Mouse (Mus musculus) cerebellum, postnatal 4 days (tissue): ENCODE data around the gene Gm10322.

ENCODE experiments used
- DNase-seq, 2 experiments: peaks; one replicate each; pipeline ENCODE4 v3.0.0; 2022; ENCODE audit warnings: low spot score in 2 of 2, mixed read lengths in 1 of 2

Gene Gm10322

DNA sequence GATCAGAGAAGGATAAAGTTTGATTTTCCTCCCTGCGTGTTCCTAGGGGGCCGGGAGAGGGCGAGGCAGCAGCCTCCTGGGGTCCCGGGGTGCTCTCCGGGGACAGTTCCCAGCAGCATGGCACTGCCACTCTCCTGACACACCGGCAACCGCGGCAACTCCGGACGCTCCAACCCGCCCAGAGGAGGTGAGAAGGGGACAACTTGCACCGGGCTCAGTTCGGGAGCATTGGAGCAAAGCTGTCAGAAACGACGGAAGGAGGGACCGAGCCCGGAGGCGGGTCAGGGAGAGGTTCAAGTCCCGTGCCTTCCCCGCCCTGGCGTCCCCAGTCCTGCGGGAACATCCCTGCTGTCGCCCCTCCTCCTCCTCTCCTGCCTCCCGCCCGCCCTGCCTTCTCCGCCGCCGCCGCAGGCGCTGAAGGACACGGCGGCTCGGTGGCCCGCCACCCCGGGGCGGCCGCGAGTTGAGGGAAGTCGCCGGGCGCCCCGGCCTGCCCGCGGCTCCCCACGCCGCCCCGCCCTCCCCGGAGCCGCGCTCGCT lies at the start of gene Gm10322:
Gene Gm10322 (plus strand): TSS at position 83 of the 540 bp plus-strand sequence.
- peak in 1 of 2 experiments; percentile 55 for DNase-seq

DNA sequence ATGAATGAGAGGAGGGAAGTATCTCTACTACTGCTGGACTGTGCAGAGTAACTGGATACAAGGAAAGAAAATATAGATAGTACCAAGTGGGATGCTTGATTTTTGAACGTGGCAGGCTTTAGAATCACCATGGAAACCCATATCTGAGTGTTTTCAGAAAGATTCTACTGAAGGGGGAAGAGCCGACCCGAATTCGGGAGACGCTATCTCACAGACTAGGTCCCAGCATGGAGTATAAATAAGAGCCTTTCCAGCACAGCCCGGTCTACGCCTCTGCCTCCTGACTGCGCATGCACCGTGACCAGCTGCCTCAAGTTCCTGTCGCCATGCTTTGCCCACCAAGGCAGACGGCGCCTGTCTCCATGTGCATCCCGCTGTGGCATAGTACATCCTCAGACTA lies 48.9 kb upstream of the Gm10322 start:
- no peak for DNase-seq

DNA sequence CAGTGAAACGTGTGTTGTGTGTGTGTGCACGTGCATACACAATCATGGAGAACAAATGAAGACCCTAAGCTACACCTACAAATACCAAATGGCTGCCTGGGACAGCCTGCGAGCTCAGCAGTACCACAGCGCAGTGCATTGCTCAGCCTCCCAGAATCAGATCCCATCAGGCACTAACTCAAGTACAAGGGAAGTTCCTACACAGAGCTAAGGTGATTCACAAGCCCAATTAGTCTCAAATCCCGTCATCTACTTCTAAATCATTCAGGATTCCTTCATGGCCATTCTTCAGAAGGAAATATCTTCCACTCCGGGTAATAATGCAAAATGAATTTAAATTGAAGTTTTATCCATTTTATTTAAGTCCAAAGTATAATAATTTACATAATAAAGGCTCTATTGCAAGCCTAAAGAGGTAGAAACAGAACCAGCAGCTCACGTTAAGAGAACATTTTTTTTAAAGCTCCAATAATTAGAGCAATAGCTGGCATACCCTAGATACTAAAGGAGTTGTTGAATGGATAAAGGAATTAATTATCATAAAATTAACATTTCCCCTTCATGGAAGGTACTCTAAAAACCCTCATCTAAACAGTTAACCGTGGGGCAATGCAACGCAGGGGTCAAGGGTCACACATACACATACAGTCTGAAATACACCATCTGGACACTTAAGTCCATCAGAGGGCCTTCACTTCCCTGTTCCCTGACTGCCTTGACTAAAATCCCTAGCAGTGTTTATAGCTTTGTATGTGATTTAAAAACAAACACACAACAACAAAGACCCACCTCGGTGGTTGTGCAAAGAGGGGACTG lies 47.0 kb upstream of the Gm10322 start:
- DNase-seq: no peak

DNA sequence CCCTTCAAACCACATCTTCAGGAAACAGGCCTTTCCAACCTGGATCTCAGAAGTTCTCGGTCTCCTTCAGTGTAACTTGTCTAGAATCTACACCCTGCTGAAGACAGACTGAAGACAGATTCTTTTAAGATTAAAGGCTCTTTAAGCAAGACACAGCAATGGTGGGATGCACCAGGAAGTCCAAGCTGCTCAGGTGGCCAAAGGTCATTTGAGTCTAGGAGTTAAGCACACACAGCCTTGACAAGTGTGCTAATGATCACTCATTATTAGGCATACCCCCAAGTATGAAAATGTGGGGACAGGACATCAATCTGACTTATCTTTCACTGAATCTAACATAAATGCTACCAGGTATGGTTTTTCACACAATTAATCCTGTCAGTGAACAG lies 46.4 kb upstream of the Gm10322 start:
- no peak for DNase-seq

DNA sequence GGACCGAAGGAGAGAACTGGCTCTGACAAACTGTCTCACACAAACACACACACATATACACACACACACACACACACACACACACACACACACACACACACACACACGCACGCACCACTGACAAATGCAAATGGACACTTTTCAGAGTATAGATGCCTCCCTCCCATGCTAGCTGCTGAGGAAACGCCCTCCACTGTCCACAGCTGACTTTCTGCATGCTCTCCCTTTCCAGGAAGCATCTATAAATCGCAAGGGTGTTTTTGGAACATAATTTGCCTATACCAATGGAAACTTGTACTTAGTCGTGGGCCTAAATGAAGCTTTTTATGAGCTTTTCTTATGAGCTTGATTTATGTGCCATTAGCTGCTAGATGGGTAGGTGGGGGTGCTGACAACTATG lies 45.5 kb upstream of the Gm10322 start:
- DNase-seq: no peak

DNA sequence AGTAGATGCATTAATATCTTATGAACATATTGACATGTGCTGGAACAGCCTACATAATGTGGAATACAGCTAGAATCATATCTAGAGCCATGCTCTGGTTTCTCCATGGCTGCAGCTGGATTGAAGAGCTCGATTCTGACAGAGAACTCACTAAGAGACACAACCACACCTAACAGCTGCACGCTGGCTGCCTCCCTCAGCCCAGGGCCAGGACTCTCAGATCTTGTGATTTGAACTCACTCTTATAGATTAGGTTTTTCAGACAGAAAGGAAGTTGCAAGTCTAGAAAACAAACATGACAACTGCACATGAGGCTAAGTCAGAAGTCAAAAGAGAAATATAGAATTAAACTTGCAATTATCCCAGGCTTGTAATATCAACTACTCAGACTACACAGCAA lies 45.1 kb upstream of the Gm10322 start:
- DNase-seq: no peak

DNA sequence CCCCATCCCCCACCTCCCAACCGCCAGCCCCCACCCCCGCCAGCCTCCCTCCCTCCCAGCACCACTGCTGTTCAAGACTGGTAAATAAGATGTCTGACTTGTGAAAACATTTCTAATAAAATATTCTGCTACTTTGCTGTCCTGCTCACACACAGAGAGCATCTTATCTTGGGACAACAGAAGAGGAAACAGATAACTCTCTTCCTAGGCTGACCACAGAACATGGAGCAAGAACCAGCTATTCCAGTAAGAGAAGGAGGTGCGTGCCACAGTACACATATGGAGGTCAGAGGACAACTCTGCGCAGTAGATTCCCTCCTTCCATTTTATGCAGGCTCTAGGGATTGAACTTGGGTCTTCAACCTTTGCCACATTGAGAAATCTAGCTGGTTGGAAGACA lies 44.6 kb upstream of the Gm10322 start:
- DNase-seq: no peak

DNA sequence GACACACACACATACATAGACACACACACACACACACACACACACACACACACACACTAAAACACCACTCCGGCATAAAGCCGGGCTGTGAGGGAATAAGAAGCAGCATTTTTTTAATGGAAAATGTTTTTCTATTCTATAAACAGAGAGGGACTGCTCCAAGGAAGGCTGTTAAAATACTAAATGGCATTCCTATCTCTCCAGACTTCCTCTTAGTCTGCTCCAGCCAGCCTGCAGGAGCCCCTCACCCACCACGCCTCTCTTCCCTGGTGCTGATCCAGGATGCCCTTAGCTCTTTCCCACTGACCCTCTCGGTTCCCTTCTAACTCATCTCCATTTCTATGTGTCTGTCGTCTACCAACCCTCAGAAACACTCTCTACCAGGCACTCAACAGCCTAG lies 43.9 kb upstream of the Gm10322 start:
- DNase-seq: no peak

DNA sequence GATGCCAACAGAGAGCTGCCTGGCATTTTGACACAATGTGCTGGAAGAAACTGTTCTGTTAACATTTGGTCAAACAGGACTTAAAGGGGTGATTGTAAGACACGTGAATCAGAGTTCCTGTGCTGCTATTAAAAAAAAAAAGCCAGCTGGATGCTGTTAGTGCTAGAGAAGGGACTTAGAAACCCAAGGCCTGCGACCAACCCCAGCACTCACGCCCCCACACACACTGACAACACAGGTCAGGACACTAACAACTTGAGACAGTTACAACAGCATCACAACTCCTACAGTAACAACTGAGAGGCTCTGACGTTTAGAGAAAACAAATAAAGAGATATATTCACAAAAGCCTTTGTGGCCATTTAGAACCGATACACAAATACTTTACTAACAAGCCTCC lies 39.6 kb upstream of the Gm10322 start:
- DNase-seq: no peak

DNA sequence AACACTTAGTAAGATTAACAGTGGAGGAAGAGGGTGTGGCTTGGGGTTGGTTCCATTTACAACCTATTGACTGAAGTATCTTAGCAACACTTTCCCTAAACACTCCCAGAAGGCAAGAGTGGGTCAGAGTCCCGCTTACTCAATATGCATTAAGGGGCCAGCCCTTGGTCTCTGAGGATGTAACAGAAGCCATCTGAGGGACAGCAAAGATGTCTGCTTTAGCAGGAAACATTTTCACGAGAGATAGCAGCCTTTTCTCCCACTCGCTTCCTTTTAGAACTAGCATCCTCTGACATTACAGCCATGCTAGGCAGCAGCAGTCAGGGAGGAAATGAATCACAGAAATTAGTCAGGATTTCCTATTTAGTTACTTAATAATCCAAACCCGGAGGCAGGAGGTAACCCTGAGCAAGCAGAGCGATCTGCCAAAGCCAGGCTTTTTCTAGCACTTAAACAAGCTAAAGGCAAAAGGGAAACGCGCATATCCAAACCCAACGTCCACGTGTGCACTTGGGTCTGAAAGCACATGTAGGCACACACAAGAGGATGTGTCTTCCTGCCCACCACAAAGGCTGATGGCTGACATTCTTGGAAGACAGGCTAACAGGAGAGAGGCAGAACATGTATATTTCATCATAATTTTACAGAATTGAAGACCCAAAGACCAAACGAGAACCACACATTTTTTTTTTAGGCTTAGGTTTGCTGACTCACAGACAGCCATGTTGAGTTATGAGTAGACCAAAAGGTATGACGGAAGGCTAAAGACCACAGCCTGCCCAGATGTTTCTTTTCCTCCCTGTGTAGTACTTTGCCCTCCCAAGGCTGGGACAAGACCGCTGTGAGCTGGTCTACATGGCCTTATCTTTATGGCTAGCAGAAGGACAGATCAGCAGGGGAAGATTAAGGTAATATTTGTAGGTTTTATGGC lies 37.7 kb upstream of the Gm10322 start:
- no peak for DNase-seq

DNA sequence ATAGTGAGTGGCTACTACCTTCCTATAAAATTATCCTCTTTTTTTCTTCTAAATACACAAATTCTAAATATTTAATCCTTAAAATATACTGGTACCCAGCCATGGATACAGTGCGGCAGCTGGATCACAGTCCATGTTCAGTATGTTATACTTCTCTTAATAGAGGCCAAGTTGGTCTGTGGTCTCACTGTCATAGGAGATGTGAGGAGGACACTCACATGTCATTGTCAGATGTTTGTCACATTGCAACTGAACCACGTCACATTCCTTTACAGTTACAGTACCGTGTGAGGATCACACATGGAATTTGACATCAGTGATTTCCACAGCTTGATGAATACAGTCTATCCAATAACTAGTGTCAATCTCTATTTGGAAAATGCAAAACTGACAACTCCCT lies 36.2 kb upstream of the Gm10322 start:
- no peak for DNase-seq

DNA sequence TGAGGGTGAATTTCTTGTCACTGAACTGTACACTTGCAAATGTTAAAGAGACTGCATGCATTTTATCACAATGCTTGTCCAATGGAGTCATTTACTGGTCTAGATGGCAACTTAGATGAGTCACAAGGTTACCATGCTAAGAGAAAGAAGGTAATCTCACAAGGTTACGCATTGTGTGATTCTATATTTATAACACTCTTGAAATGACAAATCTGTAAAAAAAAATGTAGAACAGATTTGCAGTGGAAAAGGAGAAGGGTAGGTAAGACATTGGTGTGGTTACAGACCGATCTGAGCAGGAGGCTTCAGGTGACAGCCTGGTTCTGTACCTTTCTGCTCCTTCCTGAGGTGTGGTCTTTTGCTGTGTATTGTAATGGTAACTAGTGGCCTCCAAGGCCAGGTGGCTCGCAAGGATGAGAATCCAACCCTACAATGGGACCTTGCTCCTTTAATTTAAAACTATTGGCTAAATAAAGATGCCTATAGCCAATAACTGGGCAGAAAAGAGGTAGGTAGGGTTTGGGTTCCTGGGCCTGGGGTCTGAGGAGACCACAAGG lies 35.2 kb upstream of the Gm10322 start:
- DNase-seq: no peak

DNA sequence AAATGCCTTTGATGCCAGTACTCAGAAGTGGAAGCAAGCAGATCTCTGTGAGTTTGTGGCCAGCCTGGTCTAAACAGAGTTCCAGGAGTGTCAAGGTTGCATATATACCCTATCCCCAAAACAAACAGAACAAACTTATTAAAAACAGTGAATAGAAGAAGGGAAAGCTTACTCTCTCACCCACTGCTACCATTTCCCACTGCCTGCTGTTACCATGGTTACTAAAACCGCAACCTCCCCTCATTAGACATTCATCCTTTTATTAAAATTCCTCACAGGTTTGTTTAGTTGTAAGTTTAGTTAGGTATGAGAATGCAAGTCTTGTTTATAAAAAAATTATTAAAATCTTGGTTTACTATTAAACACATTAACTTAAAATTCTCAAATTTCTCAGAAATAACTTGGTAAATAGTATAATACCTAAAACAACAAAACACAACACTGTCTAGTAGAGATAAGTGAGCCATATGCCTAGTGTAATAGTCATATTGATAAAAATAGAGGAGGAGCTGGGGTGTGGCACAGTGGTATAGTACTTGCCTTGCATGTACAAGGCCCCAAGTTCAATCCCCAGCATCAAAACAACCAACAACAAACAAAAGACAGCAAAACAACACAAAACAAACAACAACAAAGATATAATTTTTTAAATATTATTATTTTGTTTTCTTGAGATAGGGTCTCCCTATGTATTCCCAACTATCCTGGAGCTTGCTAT lies 33.9 kb upstream of the Gm10322 start:
- no peak for DNase-seq

DNA sequence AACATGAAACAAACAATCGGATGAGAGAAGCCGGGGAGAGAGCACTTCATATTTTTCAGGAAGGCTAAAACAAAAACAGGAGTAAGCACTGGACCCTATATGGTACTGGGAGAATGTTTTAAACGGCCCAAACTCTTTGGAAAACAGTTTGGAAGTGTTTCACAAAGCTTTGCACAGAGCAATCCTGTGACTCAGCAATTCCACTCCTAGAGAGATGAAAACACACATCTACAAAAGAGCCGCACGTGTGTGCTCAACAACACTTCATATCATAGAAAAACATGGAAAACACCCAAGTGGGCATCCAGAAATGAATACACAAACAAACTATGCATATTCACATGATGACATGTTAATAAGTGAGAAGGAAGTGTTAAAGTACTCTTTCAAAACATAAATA lies 30.2 kb upstream of the Gm10322 start:
- DNase-seq: no peak

DNA sequence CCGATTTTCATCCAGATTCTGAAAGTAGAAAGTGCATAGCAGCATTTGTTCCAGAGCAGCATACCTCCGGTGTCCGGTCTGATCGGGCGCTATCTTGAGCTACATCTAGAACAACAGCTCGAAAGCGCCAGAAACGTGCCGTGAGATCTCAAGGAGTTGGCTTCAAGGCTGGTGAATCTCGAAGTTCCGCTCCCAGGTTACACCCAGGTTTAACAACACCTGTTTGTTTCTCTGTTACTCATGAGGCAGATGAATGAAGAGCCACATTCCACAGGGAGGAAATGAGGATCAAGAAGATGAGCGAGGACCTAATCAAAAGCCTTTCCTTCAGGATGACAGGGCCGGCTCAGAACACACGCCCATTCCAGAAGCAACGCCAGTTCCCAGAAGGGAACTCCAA lies 29.0 kb upstream of the Gm10322 start:
- DNase-seq: no peak

DNA sequence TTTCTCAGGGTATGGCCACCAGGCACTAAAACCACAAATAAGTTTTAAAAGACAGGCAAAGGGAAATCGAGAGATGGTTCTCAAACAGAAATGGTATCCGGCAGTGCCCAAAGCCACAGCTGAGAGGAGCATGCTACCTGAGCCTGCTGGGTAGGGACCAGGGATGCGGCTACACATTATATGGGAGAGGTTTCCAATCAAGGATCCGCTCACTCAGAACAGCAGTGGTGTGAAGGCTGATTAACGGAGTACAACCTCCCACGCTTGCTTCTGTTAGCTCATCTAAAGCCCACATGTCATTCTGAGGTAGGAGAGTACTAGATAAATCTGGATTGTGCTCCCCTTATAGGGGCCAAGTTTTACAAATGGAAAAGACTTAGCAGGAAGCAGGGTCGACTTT lies 27.7 kb upstream of the Gm10322 start:
- no peak for DNase-seq

DNA sequence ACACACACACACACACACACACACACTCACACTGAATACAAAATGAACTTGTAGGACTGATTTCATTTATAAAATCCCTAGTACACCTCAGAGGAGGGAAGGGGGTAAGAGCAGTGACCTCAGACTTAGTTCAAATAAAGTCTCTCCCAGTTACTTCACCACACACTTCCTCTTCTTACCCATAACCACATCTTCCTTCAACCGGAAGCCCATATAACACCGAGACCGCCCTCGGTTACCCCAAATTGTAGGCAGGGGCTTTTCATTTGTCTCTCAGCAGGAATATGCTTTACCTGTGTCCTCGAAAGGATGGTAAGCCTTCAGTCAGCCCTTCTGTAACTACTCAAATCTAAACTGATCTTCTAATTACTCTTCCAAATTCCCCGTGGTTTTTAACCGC lies 26.4 kb upstream of the Gm10322 start:
- DNase-seq: no peak

DNA sequence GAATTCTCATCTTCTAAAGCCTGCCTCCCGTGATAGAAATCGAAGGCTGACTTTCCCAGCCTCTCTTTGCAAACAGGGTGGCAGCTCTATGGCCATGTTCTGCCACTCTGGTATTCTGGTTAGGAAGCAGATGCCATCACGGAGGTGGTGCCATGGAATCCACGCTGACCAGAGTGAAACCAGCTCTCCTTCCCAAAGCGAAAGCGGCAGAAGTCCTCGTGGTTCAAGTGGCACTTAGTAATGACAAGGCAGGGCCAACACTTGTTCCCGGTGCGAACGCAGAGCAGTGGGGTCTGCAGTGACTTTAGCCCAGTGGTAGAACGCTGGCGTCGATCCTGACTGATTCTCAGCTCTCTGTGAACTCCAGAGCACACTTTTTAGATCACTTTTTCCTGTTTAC lies 26.0 kb upstream of the Gm10322 start:
- DNase-seq: no peak

DNA sequence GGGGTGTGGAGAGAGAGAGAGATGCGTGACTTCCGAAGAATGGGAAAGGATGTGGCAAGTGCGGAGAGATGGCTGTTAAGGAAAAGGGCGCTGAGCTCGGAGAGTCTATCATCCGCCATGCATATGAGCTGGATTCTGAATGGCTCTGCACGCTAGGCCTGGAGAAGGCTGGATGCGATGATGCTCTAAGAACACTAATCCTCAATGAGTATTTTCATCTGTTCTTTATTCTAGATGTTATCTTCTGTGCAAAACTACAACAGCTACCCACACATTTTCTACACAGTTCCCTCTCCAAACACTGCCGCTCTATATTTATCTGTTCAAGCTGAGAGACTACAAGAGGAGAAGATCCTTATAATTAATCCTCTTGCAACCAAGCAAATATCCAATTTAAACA lies 25.3 kb upstream of the Gm10322 start:
- DNase-seq: no peak

DNA sequence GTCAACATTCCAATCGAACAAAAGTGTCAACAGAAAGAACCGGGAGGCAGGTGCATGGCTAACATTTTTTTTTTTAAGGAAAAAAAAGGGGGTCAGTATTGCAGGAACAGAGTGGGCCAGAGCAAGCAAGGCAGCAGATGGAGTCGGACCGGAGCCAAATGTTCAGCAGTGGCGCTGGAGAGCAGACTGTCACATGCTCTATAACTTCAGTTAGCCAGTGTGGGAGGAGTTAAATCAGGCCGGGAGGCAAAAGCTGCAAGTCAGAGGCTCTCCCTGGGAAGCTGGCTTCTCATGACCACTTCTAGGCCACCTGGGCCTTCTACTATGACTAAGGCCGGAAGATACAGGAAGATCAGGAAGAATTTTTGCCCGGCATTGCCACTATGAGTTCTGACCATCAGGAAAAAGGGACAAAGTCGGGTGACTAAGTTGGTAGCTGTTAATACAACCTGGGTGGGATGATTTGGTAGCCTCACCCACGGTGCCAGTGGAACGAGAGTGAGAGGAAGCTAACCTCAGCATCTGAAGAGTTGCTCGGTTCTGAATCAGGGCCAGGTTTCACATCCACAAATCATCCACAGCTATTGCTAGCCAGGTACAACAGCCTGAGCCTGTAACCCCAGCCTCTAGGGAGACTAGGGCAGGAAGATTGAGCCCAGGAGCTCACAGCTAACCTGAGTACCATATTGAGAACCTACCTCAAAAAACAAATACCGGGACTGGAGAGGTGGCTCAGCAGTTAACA lies 21.9 kb upstream of the Gm10322 start:
- DNase-seq: peak in 1 of 2 experiments; percentile 77

DNA sequence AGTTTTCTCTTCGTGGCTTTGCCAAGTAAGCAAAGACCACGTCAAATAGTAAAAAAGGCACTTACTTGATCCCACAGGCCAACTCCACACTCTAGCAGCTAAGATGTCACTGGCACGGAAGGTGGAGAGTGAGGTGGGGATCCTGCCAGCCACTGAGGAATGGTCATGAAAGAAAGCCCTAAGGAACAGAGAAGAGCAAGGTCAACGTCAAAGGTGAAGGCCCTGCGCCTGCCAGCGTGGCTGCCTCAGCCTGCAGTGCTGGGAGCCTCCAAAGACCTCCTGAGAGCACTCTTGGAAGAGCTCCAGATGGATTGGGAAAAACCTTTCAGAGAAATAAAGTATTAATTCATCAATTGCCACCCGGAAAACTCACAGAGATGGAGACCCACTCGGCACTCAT lies 15.3 kb upstream of the Gm10322 start:
- DNase-seq: no peak
